ENCODE assay signal across 8 mouse cellular contexts in genomic region chr10:95417496-95418236, GRCm38 (mm10). TPM values are rescaled to one million over a fixed set of nuclear protein-coding genes. Genes with fewer than 3 reads are reported as not detected.
A peak's percentile ranks its signal among the peaks of the same experiment; 100 is the strongest.
DNase-seq lines count a peak whose midpoint lies in the region; TF ChIP-seq lines count a peak whose summit lies in the region.

No protein-coding gene starts in this region.

- peak overlapping the region; percentile 100 for H3K9ac ChIP-seq in MEL (ENCODE audit: control insufficient read depth, low read depth, low read length, poor library complexity, severe bottlenecking)

- H3K27me3 ChIP-seq in MEL (ENCODE audit: control insufficient read depth in 1 of 2, insufficient read depth in 2 of 2, low read length in 2 of 2): peaks cover 0 to 1% of the 10 kb centered on the region in 2 experiments; a peak in 1 of 4 replicates
- peaks cover 41% of the 10 kb centered on the region for H3K27me3 ChIP-seq in hindbrain, embryonic 10.5 days (ENCODE audit: insufficient read depth, poor library complexity, severe bottlenecking)

- peaks cover 19% of the 10 kb centered on the region for H3K79me2 ChIP-seq in MEL (ENCODE audit: control insufficient read depth, insufficient read depth, low read length, poor library complexity)

- H3K9me3 ChIP-seq in MEL (replicated peaks; ENCODE audit: insufficient read depth, low read length): no peaks in the 10 kb centered on the region
- no peaks in the 10 kb centered on the region for H3K9me3 ChIP-seq in hindbrain, embryonic 10.5 days

- H3K4me1 ChIP-seq in MEL (ENCODE audit: control insufficient read depth in 1 of 2, insufficient read depth in 2 of 2, low read length in 2 of 2): no peaks in the 10 kb centered on the region
- peaks cover 41% of the 10 kb centered on the region for H3K4me1 ChIP-seq in hindbrain, embryonic 10.5 days (replicated peaks)

- TF ChIP-seq CTCF in MEL (IDR thresholded peaks at IDR 0.05 in 2 of 3, conservative IDR thresholded peaks at IDR 0.05 in 1 of 3; ENCODE audit: control insufficient read depth in 1 of 3, insufficient read depth in 1 of 3, low read depth in 2 of 3, low read length in 3 of 3, poor library complexity in 1 of 3, severe bottlenecking in 1 of 3): peak; percentile 62 to 91 (median 91)

- peak overlapping the region; percentile 49 to 54 for H3K4me3 ChIP-seq in MEL (ENCODE audit: control insufficient read depth in 1 of 2, insufficient read depth in 1 of 2, low read depth in 2 of 2, low read length in 2 of 2)
- H3K4me3 ChIP-seq in hindbrain, embryonic 10.5 days: peak overlapping the region; percentile 82

- TF ChIP-seq EP300 in MEL (IDR thresholded peaks at IDR 0.05; ENCODE audit: low read depth in 1 of 2, low read length in 2 of 2): no peak

- H3K27ac ChIP-seq in MEL (ENCODE audit: control insufficient read depth, low read depth, low read length): peak overlapping the region; percentile 4
- H3K27ac ChIP-seq in hindbrain, embryonic 10.5 days: peak overlapping the region; percentile 89; the same call in 1 of the 2 replicates

- DNase-seq in MEL (ENCODE audit: low read depth, low spot score): peak; percentile 84
- peak; percentile 71 to 76 for DNase-seq in cerebellum, adult 18-20 months
- peak; percentile 59 for DNase-seq in forelimb bud, embryonic 11.5 days (ENCODE audit: low read depth, low spot score)
- peak; percentile 75 for DNase-seq in hindbrain, embryonic 10.5 days (ENCODE audit: low spot score)
- peak; percentile 30 to 42 for DNase-seq in layer of hippocampus, postnatal 36 days
- DNase-seq in lung, postnatal 4 days: peak; percentile 89
- DNase-seq in right cerebral cortex, adult 18-20 months: peak; percentile 59
- peak; percentile 71 for DNase-seq in urinary bladder, postnatal 25 days (ENCODE audit: low spot score)

- peak; percentile 96 for TF ChIP-seq RAD21 in MEL (IDR thresholded peaks at IDR 0.05; ENCODE audit: low read depth, low read length)

- no peaks in the 10 kb centered on the region for H3K36me3 ChIP-seq in MEL (ENCODE audit: control insufficient read depth in 1 of 2, insufficient read depth in 2 of 2, low read length in 2 of 2)
- H3K36me3 ChIP-seq in hindbrain, embryonic 10.5 days: no peaks in the 10 kb centered on the region

- no peak for TF ChIP-seq POLR2A in MEL (IDR thresholded peaks at IDR 0.05; ENCODE audit: control insufficient read depth in 1 of 2, insufficient read depth in 1 of 2, low read depth in 1 of 2, low read length in 2 of 2, poor library complexity in 1 of 2)

- 1% methylated on average over 25 of the region's 25 CpGs for WGBS in hindbrain, embryonic 10.5 days

TF ChIP-seq in MEL, 35 proteins besides CTCF, POLR2A, EP300 and RAD21:
- TF ChIP-seq ZKSCAN1 (IDR thresholded peaks at IDR 0.05; ENCODE audit: low read depth, low read length) (no peak), MAX (IDR thresholded peaks at IDR 0.05; ENCODE audit: low read length) (no peak), SIN3A (IDR thresholded peaks at IDR 0.05; ENCODE audit: low read length) (peak; percentile 64), USF2 (IDR thresholded peaks at IDR 0.05; ENCODE audit: borderline replicate concordance in 1 of 2, insufficient read depth in 1 of 2, low read depth in 1 of 2, low read length in 2 of 2) (no peak), MAZ (IDR thresholded peaks at IDR 0.05; ENCODE audit: low read depth, low read length) (no peak), MEF2A (IDR thresholded peaks at IDR 0.05; ENCODE audit: extremely low read depth, insufficient replicate concordance, low read depth, low read length, poor library complexity, severe bottlenecking) (no peak), POLR2AphosphoS5 (IDR thresholded peaks at IDR 0.05; ENCODE audit: borderline replicate concordance, low read depth, low read length) (no peak), ZMIZ1 (IDR thresholded peaks at IDR 0.05; ENCODE audit: low read depth, low read length) (no peak), MAFK (IDR thresholded peaks at IDR 0.05; ENCODE audit: borderline replicate concordance, low read depth, low read length) (no peak), ZNF384 (IDR thresholded peaks at IDR 0.05; ENCODE audit: low read depth, low read length) (peak; percentile 67), SMC3 (IDR thresholded peaks at IDR 0.05; ENCODE audit: low read depth, low read length) (peak; percentile 99), USF1 (IDR thresholded peaks at IDR 0.05; ENCODE audit: low read depth, low read length) (no peak), NRF1 (IDR thresholded peaks at IDR 0.05; ENCODE audit: insufficient read depth, low read depth, low read length, poor library complexity, severe bottlenecking) (0 out of 2 replicates have a peak, but pooled peaks have one; percentile 18), JUND (IDR thresholded peaks at IDR 0.05; ENCODE audit: low read depth, low read length) (no peak), GABPA (IDR thresholded peaks at IDR 0.05; ENCODE audit: low read depth, low read length) (no peak), NELFE (IDR thresholded peaks at IDR 0.05; ENCODE audit: low read depth, low read length) (no peak), TBP (IDR thresholded peaks at IDR 0.05; ENCODE audit: low read depth, low read length) (no peak), BHLHE40 (IDR thresholded peaks at IDR 0.05; ENCODE audit: borderline replicate concordance, low read depth, low read length) (peak; percentile 38; the same call in 1 of the 2 replicates), KAT2A (conservative IDR thresholded peaks at IDR 0.05; ENCODE audit: low read depth, low read length) (no peak), ELF1 (IDR thresholded peaks at IDR 0.05; ENCODE audit: low read depth, low read length) (no peak), ZC3H11A (IDR thresholded peaks at IDR 0.05; ENCODE audit: low read depth, low read length) (peak; percentile 93), CHD1 (IDR thresholded peaks at IDR 0.05; ENCODE audit: low read depth, low read length) (no peak), MYB (IDR thresholded peaks at IDR 0.05; ENCODE audit: low read depth, low read length) (no peak), POLR2AphosphoS2 (IDR thresholded peaks at IDR 0.05; ENCODE audit: low read length) (no peak), MXI1 (IDR thresholded peaks at IDR 0.05; ENCODE audit: low read depth, low read length) (no peak)

RNA-seq across cellular contexts. Expression of gene Socs2, which starts 0.7 kb away (rescaled TPM):
- 16.0 and 16.5 TPM in 2 replicates for total RNA-seq in MEL (2012; rRNA removed)
- polyA plus RNA-seq in MEL (2012; ENCODE audit: insufficient read depth in 1 of 2, insufficient read length in 2 of 2, low read depth in 1 of 2, low replicate concordance in 2 of 2, missing spikeins in 1 of 2): 10 to 100 TPM in 1 of 2 experiments, not detected in 1; 24.9 TPM
- polyA plus RNA-seq in hindbrain, embryonic 10.5 days (2016; fragmentation: Nextera tagmentation; extraction: Ambion mirVana): 32.5 and 40.4 TPM in 2 replicates
- 10 to 100 TPM; 37.0 to 39.3 TPM for total RNA-seq in layer of hippocampus, postnatal 36 days (2021)

Comparison
In these comparisons a context has a peak if more than half of its experiments do, and no peak if none do; other contexts are left out.
1. Peak in every context shown above with its lines: DNase-seq, H3K4me3 ChIP-seq and H3K27ac ChIP-seq.
2. DNase-seq: peak in every context shown above with its lines; median percentile 89 in lung, postnatal 4 days; 84 in MEL; 75 in hindbrain, embryonic 10.5 days; 74 in cerebellum, adult 18-20 months; 71 in urinary bladder, postnatal 25 days; 59 in forelimb bud, embryonic 11.5 days; 59 in right cerebral cortex, adult 18-20 months; 36 in layer of hippocampus, postnatal 36 days.